Mouse (Mus musculus) heart, embryonic 13.5 days (tissue): ENCODE measurements at regions not wholly inside any gene's neighbourhood (a gene's known extent, or its start where the extent isn't known, plus 50 kb on each side); places are given as distances from the start of the nearest gene placed in this dataset.

Experiments used
- ATAC-seq: fragments of 200-750 bp; cut with Nextera tagmentation; 2 replicates; pipeline ENCODE4 v1.8.0; 2017; ENCODE audit warnings: moderate TSS enrichment; ENCODE audit not compliant: insufficient number of reproducible peaks, low FRiP score, low TSS enrichment; ENCODE audit errors: extremely low read depth
- H3K27ac ChIP-seq: fragments of 300-500 bp; sonication (generic); replicated peaks from 2 replicates; pipeline ENCODE4 v1.5.1; 2015; ENCODE audit warnings: moderate library complexity, mild to moderate bottlenecking, inconsistent platforms
- H3K27me3 ChIP-seq: fragments of 300-500 bp; sonication (generic); replicated peaks from 2 replicates; pipeline ENCODE4 v1.6.1; 2015; ENCODE audit warnings: mild to moderate bottlenecking, inconsistent platforms
- H3K36me3 ChIP-seq: fragments of 300-500 bp; sonication (generic); 2 replicates; pipeline ENCODE4 v1.6.1; 2015; ENCODE audit warnings: mild to moderate bottlenecking, inconsistent platforms
- H3K4me1 ChIP-seq: fragments of 300-500 bp; sonication (generic); 2 replicates; pipeline ENCODE4 v1.6.1; 2015; ENCODE audit warnings: inconsistent platforms
- H3K4me2 ChIP-seq: fragments of 300-500 bp; sonication (generic); 2 replicates; pipeline ENCODE4 v1.6.1; 2015; ENCODE audit warnings: inconsistent platforms, mild to moderate bottlenecking, moderate library complexity
- H3K4me3 ChIP-seq: fragments of 300-500 bp; sonication (generic); 2 replicates; pipeline ENCODE4 v1.5.1; 2015; ENCODE audit warnings: moderate library complexity, mild to moderate bottlenecking, inconsistent platforms
- H3K9ac ChIP-seq: fragments of 300-500 bp; sonication (generic); 2 replicates; pipeline ENCODE4 v1.6.1; 2015; ENCODE audit warnings: inconsistent platforms, mild to moderate bottlenecking, moderate library complexity
- H3K9me3 ChIP-seq: fragments of 300-500 bp; sonication (generic); 2 replicates; pipeline ENCODE4 v1.6.1; 2016; ENCODE audit warnings: inconsistent platforms
- WGBS: fragments of 180-500 bp; shearing (Covaris S2); methylation state at CpG from one replicate; pipeline ENCODE4 v1.1.7; 2015; ENCODE audit warnings: mixed read lengths; 5-methylcytosine and 5-hydroxymethylcytosine counted together

GRCm38 (mm10) chr1:104226493-104226892 is 541.8 kb upstream of the Cdh20 start:
- 72% methylated on average over 4 of the region's 4 CpGs for WGBS
- no peaks in the 10 kb centered on the region for H3K9me3 ChIP-seq

DNA sequence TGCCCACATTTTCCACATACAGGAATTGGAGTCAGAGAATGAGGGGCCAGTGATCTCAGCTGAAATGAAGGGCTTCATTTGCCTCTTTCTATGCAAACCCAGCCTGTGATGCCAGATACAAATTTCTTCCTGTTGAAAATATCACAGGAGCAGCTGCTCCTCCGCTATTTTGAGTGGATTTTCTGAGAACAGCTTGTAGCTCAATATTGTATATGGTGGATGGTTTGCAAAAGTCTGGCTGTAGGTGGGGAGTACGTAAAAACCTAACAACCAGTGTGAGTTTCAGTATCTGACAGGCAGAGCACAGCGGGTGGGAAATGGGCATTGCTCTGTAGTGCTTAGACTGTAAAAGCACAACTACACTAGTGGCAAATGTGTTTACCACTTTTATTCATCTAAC is 541.4 kb upstream of the Cdh20 start:
- ATAC-seq, result no peak
- H3K4me3 ChIP-seq, result no peak overlapping the region
- H3K36me3 ChIP-seq, result no peaks in the 10 kb centered on the region
- 76% methylated on average over 3 of the region's 3 CpGs for WGBS
- no peaks in the 10 kb centered on the region for H3K4me1 ChIP-seq
- no peak overlapping the region for H3K9ac ChIP-seq
- no peak overlapping the region for H3K27ac ChIP-seq
- no peaks in the 10 kb centered on the region for H3K9me3 ChIP-seq
- no peaks in the 10 kb centered on the region for H3K27me3 ChIP-seq
- H3K4me2 ChIP-seq, result no peak overlapping the region

More at GRCm38 (mm10) chr1:104226493-104226892, 541.8 kb upstream of the Cdh20 start:
- Histone ChIP-seq H3K27me3 (no peaks in the 10 kb centered on the region), H3K36me3 (no peaks in the 10 kb centered on the region), H3K9ac (no peak overlapping the region), H3K27ac (no peak overlapping the region), H3K4me3 (no peak overlapping the region), H3K4me2 (no peak overlapping the region), H3K4me1 (no peaks in the 10 kb centered on the region)
- no peak for ATAC-seq

- Histone ChIP-seq H3K36me3 (no peaks in the 10 kb centered on the region), H3K9ac (no peak overlapping the region), H3K27me3 (no peaks in the 10 kb centered on the region), H3K9me3 (no peaks in the 10 kb centered on the region), H3K4me1 (no peaks in the 10 kb centered on the region), H3K27ac (no peak overlapping the region), H3K4me3 (no peak overlapping the region), H3K4me2 (no peak overlapping the region)
- no peak for ATAC-seq
Observed at GRCm38 (mm10) chr1:104241605-104242004, 526.7 kb upstream of the Cdh20 start.

- Histone ChIP-seq H3K4me3 (no peak overlapping the region), H3K36me3 (no peaks in the 10 kb centered on the region), H3K27ac (no peak overlapping the region), H3K27me3 (no peaks in the 10 kb centered on the region), H3K9ac (no peak overlapping the region), H3K4me2 (no peak overlapping the region), H3K4me1 (no peaks in the 10 kb centered on the region), H3K9me3 (no peaks in the 10 kb centered on the region)
- WGBS, result 45% methylated on average over 1 of the region's 1 CpGs
- no peak for ATAC-seq
Observed at GRCm38 (mm10) chr1:104265775-104266174, 502.6 kb upstream of the Cdh20 start.

- Histone ChIP-seq H3K4me2 (no peak overlapping the region), H3K36me3 (no peaks in the 10 kb centered on the region), H3K9ac (no peak overlapping the region), H3K4me3 (no peak overlapping the region), H3K27me3 (no peaks in the 10 kb centered on the region), H3K27ac (no peak overlapping the region), H3K4me1 (no peaks in the 10 kb centered on the region), H3K9me3 (no peaks in the 10 kb centered on the region)
- WGBS, result 68% methylated on average over 2 of the region's 2 CpGs
- ATAC-seq, result no peak
Observed at GRCm38 (mm10) chr1:104307941-104308340, 460.4 kb upstream of the Cdh20 start.

GRCm38 (mm10) chr1:104311617-104312016 is 456.7 kb upstream of the Cdh20 start:
- no peaks in the 10 kb centered on the region for H3K4me1 ChIP-seq
- no peak for ATAC-seq
- no peaks in the 10 kb centered on the region for H3K27me3 ChIP-seq
- no peak overlapping the region for H3K4me2 ChIP-seq
- H3K36me3 ChIP-seq, result no peaks in the 10 kb centered on the region
- no peaks in the 10 kb centered on the region for H3K9me3 ChIP-seq
- H3K27ac ChIP-seq, result no peak overlapping the region
- 72% methylated on average over 4 of the region's 4 CpGs for WGBS
- no peak overlapping the region for H3K4me3 ChIP-seq
- H3K9ac ChIP-seq, result no peak overlapping the region

DNA sequence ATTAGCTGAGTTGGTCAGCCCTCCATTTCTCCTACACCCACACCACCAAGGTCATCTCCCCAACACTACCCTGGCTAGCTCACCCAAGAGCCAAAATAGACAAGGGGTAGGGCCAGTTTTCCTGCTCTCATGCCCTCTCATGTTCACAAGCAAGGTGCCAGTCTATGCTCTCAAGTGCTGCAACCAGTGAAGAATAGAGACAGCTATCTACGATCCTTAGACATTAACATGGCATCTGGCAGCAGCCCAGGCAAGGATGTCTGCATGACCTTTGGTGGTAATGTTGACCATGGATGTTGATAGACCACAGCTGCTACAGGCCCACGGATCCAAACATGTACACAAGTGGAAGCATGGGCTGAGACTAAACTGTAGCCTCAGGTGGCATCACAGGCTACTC is 453.3 kb upstream of the Cdh20 start:
- Histone ChIP-seq H3K4me2 (no peak overlapping the region), H3K4me1 (no peaks in the 10 kb centered on the region), H3K27me3 (no peaks in the 10 kb centered on the region), H3K27ac (no peak overlapping the region), H3K4me3 (no peak overlapping the region), H3K9me3 (no peaks in the 10 kb centered on the region), H3K36me3 (no peaks in the 10 kb centered on the region), H3K9ac (no peak overlapping the region)
- ATAC-seq, result no peak
- WGBS, result 61% methylated on average over 2 of the region's 2 CpGs

GRCm38 (mm10) chr1:104318020-104318419 is 450.3 kb upstream of the Cdh20 start:
- H3K9me3 ChIP-seq, result no peaks in the 10 kb centered on the region
- no peak for ATAC-seq
- no peaks in the 10 kb centered on the region for H3K4me1 ChIP-seq
- no peaks in the 10 kb centered on the region for H3K36me3 ChIP-seq
- no peaks in the 10 kb centered on the region for H3K27me3 ChIP-seq
- H3K27ac ChIP-seq, result no peak overlapping the region
- no peak overlapping the region for H3K4me3 ChIP-seq
- H3K9ac ChIP-seq, result no peak overlapping the region
- no peak overlapping the region for H3K4me2 ChIP-seq

GRCm38 (mm10) chr1:104332666-104333370 is 435.5 kb upstream of the Cdh20 start:
- H3K4me1 ChIP-seq, result no peaks in the 10 kb centered on the region
- ATAC-seq, result peak; percentile 51; the same call in 1 of the 2 replicates
- peak overlapping the region; percentile 81 for H3K27ac ChIP-seq
- H3K27me3 ChIP-seq, result no peaks in the 10 kb centered on the region
- no peak overlapping the region for H3K4me2 ChIP-seq
- no peaks in the 10 kb centered on the region for H3K36me3 ChIP-seq
- 47% methylated on average over 3 of the region's 3 CpGs for WGBS
- no peak overlapping the region for H3K4me3 ChIP-seq
- no peak overlapping the region for H3K9ac ChIP-seq
- H3K9me3 ChIP-seq, result no peaks in the 10 kb centered on the region

DNA sequence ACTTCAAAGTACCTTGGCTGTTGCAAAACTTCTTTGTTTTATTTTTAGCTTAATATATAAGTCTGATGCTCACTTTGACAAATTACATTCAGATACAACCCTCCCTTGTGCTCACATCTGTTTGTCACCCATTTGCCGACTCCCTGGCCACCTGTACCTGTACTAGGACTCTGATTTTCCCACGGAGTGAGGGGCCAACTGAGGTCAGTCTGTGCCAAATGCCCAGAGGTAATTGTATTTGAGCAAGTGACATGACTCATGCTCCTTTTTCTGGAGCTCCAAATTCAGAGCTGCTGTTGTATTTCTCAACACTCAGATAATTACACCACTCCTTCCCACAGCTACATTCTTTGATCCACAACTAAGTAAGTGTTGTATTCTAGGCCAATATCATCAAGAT is 434.8 kb upstream of the Cdh20 start:
- H3K9me3 ChIP-seq, result no peaks in the 10 kb centered on the region
- H3K4me1 ChIP-seq, result no peaks in the 10 kb centered on the region
- H3K9ac ChIP-seq, result no peak overlapping the region
- no peak for ATAC-seq
- no peaks in the 10 kb centered on the region for H3K36me3 ChIP-seq
- H3K4me3 ChIP-seq, result no peak overlapping the region
- peak overlapping the region; percentile 81 for H3K27ac ChIP-seq
- H3K27me3 ChIP-seq, result no peaks in the 10 kb centered on the region
- H3K4me2 ChIP-seq, result no peak overlapping the region
- WGBS, result 46% methylated on average over 2 of the region's 2 CpGs
